Mouse (Mus musculus) small intestine, adult 2 months (tissue): ENCODE data around the gene Ccdc154.

Experiments
- CTCF ChIP-seq: fragments of 200-500 bp; IDR thresholded peaks from 2 replicates; pipeline ENCODE4 v1.5.1; 2012; ENCODE audit warnings: low read depth, mild to moderate bottlenecking, control low read depth, inconsistent platforms, low read length, moderate library complexity, mixed read lengths; ENCODE audit not compliant: insufficient replicate concordance, insufficient read length; ENCODE audit errors: extremely low read depth
- POLR2A ChIP-seq: fragments of 200-500 bp; IDR thresholded peaks from 2 replicates; pipeline ENCODE4 v1.6.1; 2012; ENCODE audit warnings: low read depth, mild to moderate bottlenecking, control low read depth, inconsistent platforms, low read length, moderate library complexity

DNA sequence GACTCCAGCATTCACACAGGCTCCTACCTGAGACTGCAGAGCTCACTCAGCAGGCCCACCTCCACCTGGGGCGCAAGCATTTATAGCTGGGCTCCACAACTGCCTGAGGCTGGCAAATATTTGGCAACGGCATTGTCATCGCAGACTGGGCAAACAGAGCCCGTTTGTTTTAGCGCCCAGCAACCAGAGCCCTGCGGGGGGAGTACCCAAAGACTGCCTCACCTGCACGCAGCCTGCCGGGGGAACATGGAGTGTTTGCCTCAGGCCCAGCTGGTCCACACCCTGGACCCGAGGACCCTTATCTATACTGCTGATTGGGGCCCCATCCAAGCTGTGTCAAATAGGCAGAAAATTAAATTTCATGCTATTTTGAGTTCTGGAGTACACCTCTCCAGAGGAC, 13.2 kb downstream of the Ccdc154 start, which contains the start of gene Gm38655:
- TF ChIP-seq POLR2A: no peak
- TF ChIP-seq CTCF: no peak
